Mouse (Mus musculus) cerebellum, adult 11 months (tissue): ENCODE results near the gene Gna11.
A peak's percentile ranks its signal among the peaks of the same experiment; 100 is the strongest.

Source experiments
- DNase-seq: peaks from one replicate; pipeline ENCODE4 v3.0.0; 2022

Gene Gna11

GRCm38 (mm10) chr10:81564734-81565133 is 19.7 kb upstream of the Gna11 start:
- peak; percentile 77 for DNase-seq

GRCm38 (mm10) chr10:81564216-81564615 is 19.2 kb upstream of the Gna11 start:
- DNase-seq = no peak

- no peak for DNase-seq
Measured at GRCm38 (mm10) chr10:81563481-81563880, 18.5 kb upstream of the Gna11 start.

- DNase-seq = no peak
Measured at GRCm38 (mm10) chr10:81562411-81562810, 17.4 kb upstream of the Gna11 start.

- DNase-seq = no peak
Measured at GRCm38 (mm10) chr10:81560719-81561459, 15.9 kb upstream of the Gna11 start.

GRCm38 (mm10) chr10:81559627-81560539 is 14.9 kb upstream of the Gna11 start:
- peak; percentile 72 for DNase-seq

- DNase-seq = peak; percentile 83
Measured at GRCm38 (mm10) chr10:81559163-81559626, 14.2 kb upstream of the Gna11 start, which contains the start of gene Aes. Gene Aes, plus strand, starts transcription at chr10:81559488.

- DNase-seq = no peak
Measured at GRCm38 (mm10) chr10:81557491-81557890, 12.5 kb upstream of the Gna11 start.

GRCm38 (mm10) chr10:81556282-81556681 is 11.3 kb upstream of the Gna11 start:
- no peak for DNase-seq

GRCm38 (mm10) chr10:81553807-81554755 is 9.1 kb upstream of the Gna11 start:
- no peak for DNase-seq

GRCm38 (mm10) chr10:81553232-81553631 is 8.2 kb upstream of the Gna11 start:
- DNase-seq = no peak

- peak; percentile 77 for DNase-seq
Measured at GRCm38 (mm10) chr10:81551597-81552102, 6.7 kb upstream of the Gna11 start.

GRCm38 (mm10) chr10:81550257-81550656 is 5.3 kb upstream of the Gna11 start:
- DNase-seq = peak; percentile 57

GRCm38 (mm10) chr10:81548944-81549343 is 4.0 kb upstream of the Gna11 start:
- no peak for DNase-seq

- DNase-seq = no peak
Measured at GRCm38 (mm10) chr10:81546788-81547571, 2.0 kb upstream of the Gna11 start.

- no peak for DNase-seq
Measured at GRCm38 (mm10) chr10:81546332-81546731, 1.3 kb upstream of the Gna11 start.

- DNase-seq = no peak
Measured at GRCm38 (mm10) chr10:81544296-81545160, 462 bp downstream of the Gna11 start.

- no peak for DNase-seq
Measured at GRCm38 (mm10) chr10:81543633-81544032, 1.4 kb downstream of the Gna11 start.

- no peak for DNase-seq
Measured at GRCm38 (mm10) chr10:81542727-81543460, 2.1 kb downstream of the Gna11 start.

GRCm38 (mm10) chr10:81541803-81542202 is 3.2 kb downstream of the Gna11 start:
- DNase-seq = no peak
